Mouse (Mus musculus): Measurements from ENCODE around the gene Tmc3. TPM values are rescaled to one million over a fixed set of nuclear protein-coding genes. Genes with fewer than 3 reads are reported as not detected.

Tmc3 gene
- polyA plus RNA-seq, 1 experiment = 0.25 TPM

DNA sequence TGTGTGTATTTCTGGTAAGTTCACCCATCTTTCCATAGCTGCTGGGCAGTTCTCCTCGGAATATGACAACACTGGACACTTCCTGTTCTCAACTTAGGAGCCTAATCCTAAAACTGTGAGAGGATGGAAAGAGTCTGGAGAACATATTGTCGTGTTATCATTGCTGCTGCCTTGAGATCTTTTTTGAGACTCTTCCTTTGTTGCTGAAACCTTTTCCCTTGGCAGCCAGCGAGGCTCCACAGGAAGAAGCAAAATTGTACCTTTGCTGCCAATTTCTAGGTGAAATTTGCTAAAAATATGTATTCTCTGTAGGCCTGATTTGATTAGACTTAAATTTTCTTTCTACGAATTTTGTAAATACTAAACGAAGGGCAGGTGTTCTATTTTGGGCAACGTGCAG is 30.2 kb upstream of the Tmc3 start:
- TF ChIP-seq POLR2A (IDR thresholded peaks at IDR 0.05; ENCODE audit: insufficient read depth, low read length) = no peak
- TF ChIP-seq EP300 (IDR thresholded peaks at IDR 0.05; ENCODE audit: insufficient read depth, low read depth, low read length) = no peak
- TF ChIP-seq CTCF (IDR thresholded peaks at IDR 0.05; ENCODE audit: low read depth, low read length) = no peak
- Histone ChIP-seq H3K4me1 (ENCODE audit: control insufficient read depth, insufficient read depth, low read length) (no peaks in the 10 kb centered on the region), H3K9ac (ENCODE audit: low read depth, poor library complexity, severe bottlenecking) (no peak overlapping the region), H3K27me3 (ENCODE audit: control insufficient read depth, insufficient read depth, low read length, poor library complexity, severe bottlenecking) (no peaks in the 10 kb centered on the region), H3K4me3 (ENCODE audit: low read depth, low read length) (no peak overlapping the region), H3K27ac (ENCODE audit: insufficient read depth, low read length) (no peak overlapping the region), H3K36me3 (ENCODE audit: control insufficient read depth, insufficient read depth, low read length, poor library complexity, severe bottlenecking) (no peaks in the 10 kb centered on the region), H3K9me3 (replicated peaks; ENCODE audit: control insufficient read depth, insufficient read depth, low read length, poor library complexity, severe bottlenecking) (no peaks in the 10 kb centered on the region)

DNA sequence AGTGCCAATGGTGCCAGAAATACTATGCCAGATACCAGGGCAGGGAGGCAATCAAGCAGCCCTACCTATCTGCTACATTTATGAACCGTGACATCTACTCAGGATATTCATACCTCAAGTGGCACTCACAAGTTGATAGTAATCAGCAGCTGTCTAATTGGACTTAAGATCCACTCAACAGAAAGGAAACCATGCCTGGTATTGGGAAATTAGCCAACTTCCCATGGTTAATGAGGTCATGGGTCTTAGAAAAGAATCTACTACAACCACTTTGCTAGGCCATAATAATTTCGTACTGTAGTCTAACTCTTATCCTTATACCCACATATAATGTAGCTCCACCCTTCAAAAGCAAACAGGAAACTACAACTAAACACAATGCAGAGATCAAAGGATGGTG is 28.2 kb upstream of the Tmc3 start:
- no peaks in the 10 kb centered on the region for H3K36me3 ChIP-seq (ENCODE audit: control insufficient read depth, insufficient read depth, low read length, poor library complexity, severe bottlenecking)
- H3K4me3 ChIP-seq (ENCODE audit: low read depth, low read length) = no peak overlapping the region
- H3K9ac ChIP-seq (ENCODE audit: low read depth, poor library complexity, severe bottlenecking) = no peak overlapping the region
- H3K9me3 ChIP-seq (replicated peaks; ENCODE audit: control insufficient read depth, insufficient read depth, low read length, poor library complexity, severe bottlenecking) = no peaks in the 10 kb centered on the region
- no peak for TF ChIP-seq CTCF (IDR thresholded peaks at IDR 0.05; ENCODE audit: low read depth, low read length)
- no peak for TF ChIP-seq EP300 (IDR thresholded peaks at IDR 0.05; ENCODE audit: insufficient read depth, low read depth, low read length)
- TF ChIP-seq POLR2A (IDR thresholded peaks at IDR 0.05; ENCODE audit: insufficient read depth, low read length) = no peak
- H3K4me1 ChIP-seq (ENCODE audit: control insufficient read depth, insufficient read depth, low read length) = no peaks in the 10 kb centered on the region
- H3K27ac ChIP-seq (ENCODE audit: insufficient read depth, low read length) = no peak overlapping the region
- H3K27me3 ChIP-seq (ENCODE audit: control insufficient read depth, insufficient read depth, low read length, poor library complexity, severe bottlenecking) = no peaks in the 10 kb centered on the region

DNA sequence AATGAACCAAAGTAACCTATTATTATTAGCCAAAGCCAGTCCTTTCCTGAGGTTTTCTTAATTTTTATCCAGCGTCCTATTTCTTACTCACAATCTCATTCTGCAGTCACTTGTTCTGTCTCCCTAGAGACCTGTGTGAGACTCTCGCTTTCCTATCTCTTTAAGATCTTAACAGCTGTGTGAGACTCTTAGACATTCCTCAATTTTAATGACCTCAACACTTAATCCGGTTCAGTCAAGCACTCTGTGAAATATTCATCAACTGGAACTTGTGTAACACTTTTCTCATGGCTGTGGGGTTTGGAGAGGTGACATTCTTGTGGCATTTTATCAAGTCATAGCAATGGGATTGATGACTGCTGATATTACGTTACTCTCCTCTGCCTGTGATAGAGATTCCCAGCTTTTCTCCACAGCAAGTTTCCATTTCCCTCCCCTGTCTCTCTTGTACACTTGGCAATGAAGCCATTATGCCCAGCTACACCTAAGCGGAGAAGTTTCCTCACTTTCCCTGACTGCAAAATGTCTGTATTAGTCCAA is 25.9 kb upstream of the Tmc3 start:
- TF ChIP-seq EP300 (IDR thresholded peaks at IDR 0.05; ENCODE audit: insufficient read depth, low read depth, low read length) (no peak), POLR2A (IDR thresholded peaks at IDR 0.05; ENCODE audit: insufficient read depth, low read length) (no peak), CTCF (IDR thresholded peaks at IDR 0.05; ENCODE audit: low read depth, low read length) (no peak)
- no peaks in the 10 kb centered on the region for H3K36me3 ChIP-seq (ENCODE audit: control insufficient read depth, insufficient read depth, low read length, poor library complexity, severe bottlenecking)
- H3K4me3 ChIP-seq (ENCODE audit: low read depth, low read length) = no peak overlapping the region
- no peaks in the 10 kb centered on the region for H3K4me1 ChIP-seq (ENCODE audit: control insufficient read depth, insufficient read depth, low read length)
- H3K9ac ChIP-seq (ENCODE audit: low read depth, poor library complexity, severe bottlenecking) = no peak overlapping the region
- H3K9me3 ChIP-seq (replicated peaks; ENCODE audit: control insufficient read depth, insufficient read depth, low read length, poor library complexity, severe bottlenecking) = no peaks in the 10 kb centered on the region
- no peaks in the 10 kb centered on the region for H3K27me3 ChIP-seq (ENCODE audit: control insufficient read depth, insufficient read depth, low read length, poor library complexity, severe bottlenecking)
- H3K27ac ChIP-seq (ENCODE audit: insufficient read depth, low read length) = no peak overlapping the region

DNA sequence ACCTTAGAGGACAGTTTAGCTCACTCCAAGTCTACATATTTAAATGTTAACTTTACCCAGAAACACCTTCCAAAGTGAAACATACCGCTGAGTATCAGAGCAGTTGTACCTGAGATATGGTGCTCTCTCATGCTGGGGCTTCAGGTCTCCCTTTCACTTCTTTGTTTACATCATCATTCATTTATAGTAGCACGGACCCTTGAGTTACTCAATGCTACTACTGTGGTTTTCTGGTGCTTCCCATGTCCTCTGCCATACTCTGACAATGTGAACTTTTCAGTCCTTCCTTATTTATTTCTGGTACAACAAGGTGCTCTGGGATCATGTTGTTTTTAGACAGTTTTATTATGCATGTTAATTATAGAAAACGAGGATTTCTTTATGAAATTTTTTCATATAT is 25.2 kb upstream of the Tmc3 start:
- Histone ChIP-seq H3K36me3 (ENCODE audit: control insufficient read depth, insufficient read depth, low read length, poor library complexity, severe bottlenecking) (no peaks in the 10 kb centered on the region), H3K9me3 (replicated peaks; ENCODE audit: control insufficient read depth, insufficient read depth, low read length, poor library complexity, severe bottlenecking) (no peaks in the 10 kb centered on the region)
- TF ChIP-seq EP300 (IDR thresholded peaks at IDR 0.05; ENCODE audit: insufficient read depth, low read depth, low read length) = no peak
- no peak for TF ChIP-seq POLR2A (IDR thresholded peaks at IDR 0.05; ENCODE audit: insufficient read depth, low read length)
- TF ChIP-seq CTCF (IDR thresholded peaks at IDR 0.05; ENCODE audit: low read depth, low read length) = no peak

DNA sequence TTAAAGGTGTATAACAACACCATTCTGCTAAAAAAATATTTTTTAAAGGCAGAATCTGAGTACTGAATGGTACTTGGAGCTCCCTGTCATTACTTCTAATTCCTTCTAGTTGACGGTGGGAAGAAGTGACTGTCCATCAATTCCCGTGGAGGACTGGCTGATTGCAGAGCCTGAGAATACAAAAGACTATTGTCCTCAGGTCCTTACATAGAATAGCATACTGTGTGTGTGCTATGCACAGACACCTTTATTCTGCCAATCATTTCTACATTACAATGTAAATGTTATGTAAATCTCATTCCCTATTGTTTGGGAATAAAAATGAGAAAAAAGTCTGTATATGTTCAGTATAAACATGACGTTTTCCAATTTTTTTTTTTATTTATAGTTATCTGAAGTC is 22.9 kb upstream of the Tmc3 start:
- H3K9me3 ChIP-seq (replicated peaks; ENCODE audit: control insufficient read depth, insufficient read depth, low read length, poor library complexity, severe bottlenecking) = no peaks in the 10 kb centered on the region
- no peak overlapping the region for H3K27ac ChIP-seq (ENCODE audit: insufficient read depth, low read length)
- TF ChIP-seq POLR2A (IDR thresholded peaks at IDR 0.05; ENCODE audit: insufficient read depth, low read length) = no peak
- TF ChIP-seq CTCF (IDR thresholded peaks at IDR 0.05; ENCODE audit: low read depth, low read length) = no peak
- no peak for TF ChIP-seq EP300 (IDR thresholded peaks at IDR 0.05; ENCODE audit: insufficient read depth, low read depth, low read length)
- no peaks in the 10 kb centered on the region for H3K27me3 ChIP-seq (ENCODE audit: control insufficient read depth, insufficient read depth, low read length, poor library complexity, severe bottlenecking)
- H3K4me1 ChIP-seq (ENCODE audit: control insufficient read depth, insufficient read depth, low read length) = no peaks in the 10 kb centered on the region
- H3K36me3 ChIP-seq (ENCODE audit: control insufficient read depth, insufficient read depth, low read length, poor library complexity, severe bottlenecking) = no peaks in the 10 kb centered on the region
- no peak overlapping the region for H3K9ac ChIP-seq (ENCODE audit: low read depth, poor library complexity, severe bottlenecking)
- H3K4me3 ChIP-seq (ENCODE audit: low read depth, low read length) = no peak overlapping the region

More for the DNA sequence above, 25.2 kb upstream of the Tmc3 start:
- H3K4me1 ChIP-seq (ENCODE audit: control insufficient read depth, insufficient read depth, low read length) = no peaks in the 10 kb centered on the region
- H3K4me3 ChIP-seq (ENCODE audit: low read depth, low read length) = no peak overlapping the region
- no peak overlapping the region for H3K9ac ChIP-seq (ENCODE audit: low read depth, poor library complexity, severe bottlenecking)
- no peaks in the 10 kb centered on the region for H3K27me3 ChIP-seq (ENCODE audit: control insufficient read depth, insufficient read depth, low read length, poor library complexity, severe bottlenecking)
- no peak overlapping the region for H3K27ac ChIP-seq (ENCODE audit: insufficient read depth, low read length)

DNA sequence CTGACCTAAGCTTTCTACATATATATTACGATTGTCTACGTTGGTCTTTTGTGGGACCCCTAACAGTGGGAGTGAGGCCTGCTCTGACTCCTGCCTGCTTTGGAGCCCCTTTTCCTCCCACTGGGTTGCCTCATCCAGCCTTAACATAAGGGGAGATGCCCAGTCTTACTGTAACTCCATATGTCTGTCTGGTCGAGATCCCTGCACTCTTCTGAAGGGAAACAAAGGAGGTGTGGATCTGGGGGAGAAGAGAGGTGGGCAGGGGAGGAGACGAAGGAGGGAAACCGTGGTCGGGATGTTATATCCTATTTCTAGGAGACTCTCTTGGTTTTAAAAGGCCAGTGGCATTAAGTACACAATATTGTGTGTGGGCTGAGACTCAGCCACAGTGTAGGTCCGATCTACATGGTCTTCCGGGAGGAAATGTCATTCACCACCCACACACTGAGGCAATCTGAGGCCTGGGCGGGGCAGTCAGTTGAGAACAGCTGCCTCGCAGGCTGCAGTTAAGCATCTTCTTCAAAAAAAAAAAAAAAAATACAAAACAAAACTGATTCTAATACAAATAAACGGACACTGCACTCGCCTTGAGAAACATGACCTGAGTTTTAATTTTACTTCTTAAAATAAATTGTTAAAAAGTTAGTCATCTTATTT is 20.0 kb upstream of the Tmc3 start:
- Histone ChIP-seq H3K27me3 (ENCODE audit: control insufficient read depth, insufficient read depth, low read length, poor library complexity, severe bottlenecking) (no peaks in the 10 kb centered on the region), H3K9ac (ENCODE audit: low read depth, poor library complexity, severe bottlenecking) (no peak overlapping the region), H3K27ac (ENCODE audit: insufficient read depth, low read length) (no peak overlapping the region), H3K9me3 (replicated peaks; ENCODE audit: control insufficient read depth, insufficient read depth, low read length, poor library complexity, severe bottlenecking) (no peaks in the 10 kb centered on the region; the same call in 1 of the 2 replicates), H3K4me3 (ENCODE audit: low read depth, low read length) (no peak overlapping the region), H3K4me1 (ENCODE audit: control insufficient read depth, insufficient read depth, low read length) (peaks cover 3% of the 10 kb centered on the region), H3K36me3 (ENCODE audit: control insufficient read depth, insufficient read depth, low read length, poor library complexity, severe bottlenecking) (no peaks in the 10 kb centered on the region)
- TF ChIP-seq POLR2A (IDR thresholded peaks at IDR 0.05; ENCODE audit: insufficient read depth, low read length) (no peak), CTCF (IDR thresholded peaks at IDR 0.05; ENCODE audit: low read depth, low read length) (no peak), EP300 (IDR thresholded peaks at IDR 0.05; ENCODE audit: insufficient read depth, low read depth, low read length) (no peak)
